Mouse (Mus musculus): ENCODE measurements around the gene Noxa1. TPM values are rescaled to one million over a fixed set of nuclear protein-coding genes. Genes with fewer than 3 reads are reported as not detected.

The Noxa1 gene
- polyA plus RNA-seq, 1 experiment from 2014 or later, result 0.29 TPM

DNA sequence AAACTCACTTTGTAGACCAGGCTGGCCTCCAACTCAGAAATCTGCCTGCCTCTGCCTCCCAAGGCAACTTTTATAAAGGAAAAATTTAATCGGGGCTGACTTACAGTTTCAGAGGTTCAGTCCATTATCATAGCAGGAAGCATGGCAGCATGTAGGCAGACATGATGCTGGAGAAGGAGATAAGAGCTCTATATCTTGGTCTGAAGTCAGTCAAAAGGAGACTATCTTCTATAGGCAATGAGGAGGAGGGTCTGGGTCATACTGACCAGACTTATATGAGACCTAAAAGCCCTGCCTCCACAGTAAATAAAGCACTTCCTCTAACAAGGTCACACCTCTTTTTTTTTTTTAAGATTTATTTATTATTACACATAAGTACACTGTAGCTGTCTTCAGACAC, 30.7 kb downstream of the Noxa1 start:
- Histone ChIP-seq H3K4me1 (ENCODE audit: control insufficient read depth, insufficient read depth, low read length) (no peaks in the 10 kb centered on the region), H3K4me3 (ENCODE audit: low read depth, low read length) (no peak overlapping the region), H3K27ac (ENCODE audit: low read depth, low read length) (no peak overlapping the region), H3K4me2 (ENCODE audit: low read depth) (no peak overlapping the region), H3K9me3 (ENCODE audit: control insufficient read depth, low read length) (no peaks in the 10 kb centered on the region), H3K27me3 (ENCODE audit: control insufficient read depth, insufficient read depth, low read length) (no peaks in the 10 kb centered on the region), H3K9ac (ENCODE audit: low read length) (no peak overlapping the region), H3K36me3 (ENCODE audit: control insufficient read depth, insufficient read depth, low read length) (peaks cover 3% of the 10 kb centered on the region; the same call in 1 of the 2 replicates)
- 88% methylated on average over 1 of the region's 1 CpGs for WGBS
- no peak for ATAC-seq (ENCODE audit: insufficient read depth, low FRiP score, low TSS enrichment)
- DNase-seq (ENCODE audit: low spot score), result no peak

DNA sequence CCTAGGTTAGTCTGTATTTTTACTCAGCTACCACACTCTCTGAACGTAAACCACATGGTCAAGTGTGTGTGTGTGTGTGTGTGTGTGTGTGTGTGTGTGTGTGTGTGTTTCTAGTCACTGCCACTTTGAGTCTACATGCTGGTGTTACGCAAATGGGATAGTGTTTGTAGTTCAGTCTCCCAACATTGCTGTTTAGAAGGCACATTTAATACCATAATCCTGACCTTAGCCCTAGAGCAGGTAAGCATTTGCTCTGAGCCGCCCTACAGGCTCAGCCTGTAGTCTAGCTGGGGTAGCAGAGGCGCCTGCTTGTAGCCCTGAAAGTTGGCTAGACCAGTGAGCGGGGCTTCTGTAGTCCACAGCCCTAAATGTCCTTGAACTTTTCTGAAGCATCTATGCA, 31.4 kb downstream of the Noxa1 start:
- no peaks in the 10 kb centered on the region for H3K27me3 ChIP-seq (ENCODE audit: control insufficient read depth, insufficient read depth, low read length)
- ATAC-seq (ENCODE audit: insufficient read depth, low FRiP score, low TSS enrichment) (no peak), DNase-seq (ENCODE audit: low spot score) (no peak)
- H3K4me2 ChIP-seq (ENCODE audit: low read depth), result no peak overlapping the region
- no peaks in the 10 kb centered on the region for H3K9me3 ChIP-seq (ENCODE audit: control insufficient read depth, low read length)
- no peaks in the 10 kb centered on the region for H3K4me1 ChIP-seq (ENCODE audit: control insufficient read depth, insufficient read depth, low read length)
- H3K9ac ChIP-seq (ENCODE audit: low read length), result no peak overlapping the region
- 91% methylated on average over 5 of the region's 5 CpGs for WGBS
- no peak overlapping the region for H3K4me3 ChIP-seq (ENCODE audit: low read depth, low read length)
- H3K36me3 ChIP-seq (ENCODE audit: control insufficient read depth, insufficient read depth, low read length), result peaks cover 3% of the 10 kb centered on the region; the same call in 1 of the 2 replicates
- H3K27ac ChIP-seq (ENCODE audit: low read depth, low read length), result no peak overlapping the region

DNA sequence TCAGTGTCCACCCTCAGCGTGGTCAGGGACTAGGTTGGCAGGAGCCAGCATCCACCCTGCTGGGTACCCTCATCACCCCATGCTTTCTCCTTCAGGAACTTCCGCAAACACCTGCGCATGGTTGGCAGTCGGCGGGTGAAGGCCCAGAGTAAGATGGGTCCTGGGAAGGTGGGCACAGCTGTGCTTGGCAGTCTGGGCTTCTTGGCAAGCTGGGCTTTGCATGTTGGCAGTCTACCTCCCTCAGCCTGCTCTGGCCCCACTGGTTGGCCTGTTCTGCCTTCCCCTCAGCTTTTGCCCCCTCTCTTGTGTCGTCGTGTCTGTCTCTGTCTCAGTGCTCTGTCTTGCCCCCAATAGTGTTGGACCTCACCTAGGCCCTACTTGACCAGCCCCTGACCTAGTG, 36.0 kb downstream of the Noxa1 start:
- no peak for ATAC-seq (ENCODE audit: insufficient read depth, low FRiP score, low TSS enrichment)
- Histone ChIP-seq H3K4me2 (ENCODE audit: low read depth) (no peak overlapping the region), H3K4me1 (ENCODE audit: control insufficient read depth, insufficient read depth, low read length) (peaks cover 6% of the 10 kb centered on the region), H3K36me3 (ENCODE audit: control insufficient read depth, insufficient read depth, low read length) (peaks cover 5% of the 10 kb centered on the region; the same call in 1 of the 2 replicates), H3K27ac (ENCODE audit: low read depth, low read length) (no peak overlapping the region), H3K9me3 (ENCODE audit: control insufficient read depth, low read length) (no peaks in the 10 kb centered on the region), H3K27me3 (ENCODE audit: control insufficient read depth, insufficient read depth, low read length) (no peaks in the 10 kb centered on the region), H3K4me3 (ENCODE audit: low read depth, low read length) (no peak overlapping the region), H3K9ac (ENCODE audit: low read length) (no peak overlapping the region)
- no peak for DNase-seq (ENCODE audit: low spot score)
- WGBS, result 90% methylated on average over 7 of the region's 7 CpGs

DNA sequence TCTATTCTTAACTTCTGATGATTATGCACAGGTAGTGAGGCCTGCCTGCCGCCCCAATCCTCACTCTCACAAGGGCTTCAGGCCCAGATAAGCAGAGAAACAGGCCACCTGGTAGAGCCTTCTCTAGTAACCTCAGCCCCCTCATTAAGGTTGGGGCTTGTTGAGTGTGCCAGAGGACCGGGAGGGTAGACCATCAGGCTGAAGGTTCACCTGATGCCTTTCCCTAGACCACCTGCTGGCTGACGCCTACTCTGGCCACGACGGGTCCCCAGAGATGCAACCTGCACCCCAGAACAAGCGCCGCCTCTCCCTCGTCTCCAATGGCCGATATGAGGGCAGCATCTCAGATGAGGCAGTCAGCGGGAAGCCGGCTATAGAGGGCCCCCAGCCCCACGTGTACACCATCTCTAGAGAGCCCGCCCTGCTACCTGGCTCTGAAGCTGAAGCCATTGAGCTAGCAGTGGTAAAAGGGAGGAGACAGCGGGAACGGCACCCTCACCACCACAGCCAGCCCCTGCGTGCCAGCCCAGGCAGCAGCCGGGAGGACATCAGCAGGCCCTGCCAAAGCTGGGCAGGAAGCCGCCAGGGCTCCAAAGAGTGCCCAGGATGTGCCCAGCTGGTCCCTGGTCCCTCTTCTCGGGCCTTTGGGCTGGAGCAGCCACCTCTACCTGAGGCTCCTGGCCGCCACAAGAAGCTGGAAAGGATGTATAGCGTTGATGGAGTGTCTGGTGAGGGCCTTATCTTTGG, 39.4 kb downstream of the Noxa1 start:
- Histone ChIP-seq H3K4me3 (ENCODE audit: low read depth, low read length) (no peak overlapping the region), H3K27me3 (ENCODE audit: control insufficient read depth, insufficient read depth, low read length) (no peaks in the 10 kb centered on the region), H3K36me3 (ENCODE audit: control insufficient read depth, insufficient read depth, low read length) (0 out of 2 replicates have a peak, but pooled peaks cover 2% of the 10 kb centered on the region), H3K4me2 (ENCODE audit: low read depth) (peak overlapping the region; percentile 59), H3K9ac (ENCODE audit: low read length) (no peak overlapping the region), H3K4me1 (ENCODE audit: control insufficient read depth, insufficient read depth, low read length) (peaks cover 6% of the 10 kb centered on the region), H3K9me3 (ENCODE audit: control insufficient read depth, low read length) (no peaks in the 10 kb centered on the region), H3K27ac (ENCODE audit: low read depth, low read length) (no peak overlapping the region)
- DNase-seq (ENCODE audit: low spot score) (no peak), ATAC-seq (ENCODE audit: insufficient read depth, low FRiP score, low TSS enrichment) (no peak)
- 91% methylated on average over 21 of the region's 21 CpGs for WGBS

DNA sequence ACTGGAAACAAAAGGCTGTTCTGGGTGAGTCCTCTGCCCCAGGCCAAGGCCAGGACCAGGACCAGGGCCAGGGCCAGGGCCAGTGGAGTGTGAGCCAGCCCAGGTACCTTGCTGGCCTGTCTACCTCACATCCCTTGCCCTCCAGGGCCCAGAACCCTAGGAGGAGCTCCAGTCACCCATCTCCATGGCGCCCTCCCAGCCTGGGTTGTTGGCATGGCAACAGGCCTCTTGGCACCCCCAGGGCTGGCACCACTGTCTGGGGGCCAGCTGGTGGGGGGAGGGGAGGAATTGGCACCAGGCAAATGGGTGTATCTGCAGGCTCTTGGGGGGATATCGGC, 39.9 kb downstream of the Noxa1 start:
- Histone ChIP-seq H3K9me3 (ENCODE audit: control insufficient read depth, low read length) (no peaks in the 10 kb centered on the region), H3K4me1 (ENCODE audit: control insufficient read depth, insufficient read depth, low read length) (peaks cover 6% of the 10 kb centered on the region), H3K4me2 (ENCODE audit: low read depth) (peak overlapping the region; percentile 59), H3K27me3 (ENCODE audit: control insufficient read depth, insufficient read depth, low read length) (no peaks in the 10 kb centered on the region), H3K27ac (ENCODE audit: low read depth, low read length) (no peak overlapping the region), H3K4me3 (ENCODE audit: low read depth, low read length) (peak overlapping the region; percentile 77), H3K36me3 (ENCODE audit: control insufficient read depth, insufficient read depth, low read length) (0 out of 2 replicates have a peak, but pooled peaks cover 2% of the 10 kb centered on the region), H3K9ac (ENCODE audit: low read length) (peak overlapping the region; percentile 83)
- ATAC-seq (ENCODE audit: insufficient read depth, low FRiP score, low TSS enrichment) (peak; percentile 22), DNase-seq (ENCODE audit: low spot score) (no peak)
- 64% methylated on average over 2 of the region's 2 CpGs for WGBS

DNA sequence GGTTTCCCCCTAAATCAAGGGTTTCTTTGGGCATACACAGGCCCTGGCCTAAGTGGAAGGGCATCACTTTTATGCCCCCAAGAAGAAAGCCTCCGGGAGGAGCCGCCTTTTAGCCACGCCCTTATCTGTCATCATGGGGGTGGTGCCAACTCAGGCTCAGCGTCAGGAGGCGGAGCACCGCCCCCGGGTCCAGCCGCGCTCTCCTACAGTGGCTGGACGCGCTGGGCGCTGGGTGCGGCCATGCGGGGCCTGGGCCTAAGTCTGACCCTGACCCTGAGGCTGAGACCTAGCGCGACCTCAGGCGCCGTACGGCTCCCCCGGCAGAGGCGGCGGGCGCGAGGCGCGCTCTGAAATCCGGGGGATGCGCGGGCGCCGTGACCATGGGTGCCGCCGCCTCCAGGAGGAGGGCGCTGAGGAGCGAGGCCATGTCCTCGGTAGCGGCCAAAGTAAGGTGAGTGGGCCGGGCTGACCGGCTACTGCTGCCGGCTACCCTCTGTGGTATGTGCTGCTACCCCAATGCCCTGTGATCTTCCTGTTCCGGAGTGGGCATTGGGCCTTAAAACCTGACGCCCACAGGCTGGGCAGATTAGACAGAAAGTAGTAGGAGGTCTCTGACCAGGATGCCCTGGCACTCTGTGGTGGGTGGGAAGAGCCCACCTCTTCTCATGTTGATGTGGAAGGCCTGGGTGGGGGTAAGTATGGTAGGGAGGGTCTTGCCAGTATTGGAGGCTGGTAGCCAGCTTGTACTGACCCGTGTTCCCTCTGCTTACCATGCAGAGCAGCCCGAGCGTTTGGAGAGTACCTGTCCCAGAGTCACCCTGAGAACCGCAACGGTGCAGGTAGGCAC, 40.5 kb downstream of the Noxa1 start, which contains the start of gene Nsmf:
Nsmf (plus strand) TSS at position 135 of the 847 bp plus-strand sequence.
- Histone ChIP-seq H3K27ac (ENCODE audit: low read depth, low read length) (no peak within 1 kb of the TSS), H3K9me3 (ENCODE audit: control insufficient read depth, low read length) (no peaks in the 10 kb centered on the region), H3K36me3 (ENCODE audit: control insufficient read depth, insufficient read depth, low read length) (0 out of 2 replicates have a peak, but pooled peaks cover 2% of the 10 kb centered on the region), H3K27me3 (ENCODE audit: control insufficient read depth, insufficient read depth, low read length) (no peaks in the 10 kb centered on the region), H3K4me2 (ENCODE audit: low read depth) (peak within 1 kb of the TSS; percentile 59), H3K4me1 (ENCODE audit: control insufficient read depth, insufficient read depth, low read length) (peaks cover 6% of the 10 kb centered on the region), H3K9ac (ENCODE audit: low read length) (peak within 1 kb of the TSS; percentile 83), H3K4me3 (ENCODE audit: low read depth, low read length) (peak within 1 kb of the TSS; percentile 77)
- DNase-seq (ENCODE audit: low spot score), result peak; percentile 87
- 8% methylated on average over 45 of the region's 47 CpGs for WGBS
- ATAC-seq (ENCODE audit: insufficient read depth, low FRiP score, low TSS enrichment), result peak; percentile 92

DNA sequence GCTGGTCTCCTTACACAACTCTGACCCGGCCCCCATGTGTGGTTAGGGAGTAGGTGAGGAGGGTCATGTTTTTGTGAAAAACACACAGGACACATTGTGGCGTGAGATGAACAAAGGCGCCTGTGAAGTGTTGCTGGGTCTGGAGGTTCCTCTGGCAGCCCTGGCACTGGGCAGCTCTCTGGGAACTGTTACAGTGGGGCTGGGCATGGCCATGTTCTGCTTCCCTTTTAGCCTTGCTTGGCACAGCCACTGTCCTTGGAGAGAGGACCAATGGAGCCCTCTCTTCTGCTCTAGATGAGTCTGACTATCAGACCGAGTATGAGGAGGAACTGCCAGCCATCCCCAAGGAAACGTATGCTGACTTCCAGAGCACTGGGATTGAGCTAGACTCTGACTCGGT, 41.8 kb downstream of the Noxa1 start:
- WGBS, result 92% methylated on average over 6 of the region's 6 CpGs
- H3K9me3 ChIP-seq (ENCODE audit: control insufficient read depth, low read length), result no peaks in the 10 kb centered on the region
- H3K4me2 ChIP-seq (ENCODE audit: low read depth), result no peak overlapping the region
- H3K36me3 ChIP-seq (ENCODE audit: control insufficient read depth, insufficient read depth, low read length), result 0 out of 2 replicates have a peak, but pooled peaks cover 2% of the 10 kb centered on the region
- no peaks in the 10 kb centered on the region for H3K27me3 ChIP-seq (ENCODE audit: control insufficient read depth, insufficient read depth, low read length)
- ATAC-seq (ENCODE audit: insufficient read depth, low FRiP score, low TSS enrichment) (no peak), DNase-seq (ENCODE audit: low spot score) (no peak)
- H3K9ac ChIP-seq (ENCODE audit: low read length), result no peak overlapping the region
- no peak overlapping the region for H3K4me3 ChIP-seq (ENCODE audit: low read depth, low read length)
- H3K27ac ChIP-seq (ENCODE audit: low read depth, low read length), result no peak overlapping the region
- H3K4me1 ChIP-seq (ENCODE audit: control insufficient read depth, insufficient read depth, low read length), result peaks cover 6% of the 10 kb centered on the region

DNA sequence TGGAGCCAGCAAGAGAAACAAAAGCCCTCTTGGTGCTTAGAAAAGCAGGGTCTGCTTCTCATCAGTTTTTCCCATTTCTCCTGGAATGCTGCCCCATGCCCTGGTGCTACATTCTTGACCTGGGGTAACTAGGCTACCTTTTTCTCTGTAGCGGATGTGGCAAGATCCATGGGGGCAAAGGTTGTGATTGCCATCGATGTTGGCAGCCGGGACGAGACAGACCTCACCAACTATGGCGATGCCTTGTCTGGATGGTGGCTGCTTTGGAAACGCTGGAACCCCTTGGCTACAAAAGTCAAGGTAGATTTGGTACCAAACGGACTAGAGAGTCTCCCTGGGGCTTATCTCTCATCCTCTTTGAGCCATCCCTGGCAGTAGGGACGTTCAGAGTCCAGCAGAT, 43.5 kb downstream of the Noxa1 start:
- Histone ChIP-seq H3K4me3 (ENCODE audit: low read depth, low read length) (no peak overlapping the region), H3K36me3 (ENCODE audit: control insufficient read depth, insufficient read depth, low read length) (no peaks in the 10 kb centered on the region), H3K27me3 (ENCODE audit: control insufficient read depth, insufficient read depth, low read length) (no peaks in the 10 kb centered on the region), H3K4me2 (ENCODE audit: low read depth) (no peak overlapping the region), H3K4me1 (ENCODE audit: control insufficient read depth, insufficient read depth, low read length) (peaks cover 6% of the 10 kb centered on the region), H3K27ac (ENCODE audit: low read depth, low read length) (no peak overlapping the region), H3K9me3 (ENCODE audit: control insufficient read depth, low read length) (no peaks in the 10 kb centered on the region), H3K9ac (ENCODE audit: low read length) (no peak overlapping the region)
- ATAC-seq (ENCODE audit: insufficient read depth, low FRiP score, low TSS enrichment) (no peak), DNase-seq (ENCODE audit: low spot score) (no peak)
- WGBS, result 89% methylated on average over 8 of the region's 8 CpGs
